Mouse (Mus musculus) c-Kit-negative CD71-positive TER-119-positive erythroid progenitor cells, embryonic 14.5 days (primary cell): ENCODE data around the gene Rimbp3.
"Not testable (repeated sequence)": the region's sequence is repeated elsewhere in the genome, so short reads cannot be mapped to it uniquely, and the experiment has no call there.

ENCODE experiments used
- DNase-seq: peaks from one replicate; pipeline ENCODE4 v3.0.0-alpha.2; 2013; ENCODE audit warnings: low read depth, low spot score

The Rimbp3 gene

DNA sequence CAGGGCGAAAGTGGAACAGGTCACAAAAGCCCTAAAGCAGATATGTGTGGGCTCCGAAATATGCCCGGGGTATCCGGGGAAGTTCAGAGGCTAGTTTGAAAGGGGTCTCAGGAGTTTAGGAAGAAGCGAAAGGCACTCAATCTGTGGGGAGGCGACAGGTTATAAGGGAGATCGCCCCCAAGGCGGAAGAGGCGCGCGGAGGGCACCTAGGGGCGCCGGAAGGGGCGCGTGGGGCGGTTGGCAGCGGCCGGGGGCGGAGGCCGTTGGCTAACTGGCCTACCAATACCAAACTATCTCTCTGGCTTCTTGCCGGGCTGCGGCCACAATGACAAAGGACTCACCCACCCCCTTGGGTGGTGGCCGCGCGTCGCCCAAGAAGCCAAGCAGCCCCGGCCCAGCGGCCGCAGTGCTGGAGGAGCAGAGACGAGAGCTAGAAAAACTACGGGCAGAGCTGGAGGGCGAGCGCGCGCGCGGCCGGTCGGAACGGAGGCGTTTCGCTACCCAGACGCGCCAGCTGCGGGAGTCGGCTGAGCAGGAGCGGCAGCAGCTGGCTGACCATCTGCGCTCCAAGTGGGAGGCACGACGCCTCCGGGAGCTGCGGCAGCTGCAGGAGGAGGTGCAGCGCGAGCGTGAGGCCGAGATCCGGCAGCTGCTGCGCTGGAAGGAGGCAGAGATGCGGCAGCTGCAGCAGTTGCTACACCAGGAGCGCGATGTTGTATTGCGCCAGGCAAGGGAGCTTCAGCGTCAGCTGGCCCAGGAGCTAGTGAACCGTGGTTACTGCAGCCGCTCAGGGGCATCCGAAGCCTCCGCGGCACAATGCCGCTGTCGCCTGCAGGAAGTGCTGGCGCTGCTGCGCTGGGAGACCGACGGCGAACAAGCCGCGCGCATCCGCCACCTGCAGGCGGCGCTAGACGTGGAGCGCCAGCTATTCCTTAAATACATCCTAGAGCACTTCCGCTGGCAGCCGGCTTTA, at the start of gene Rimbp3:
Gene Rimbp3 (plus strand): TSS at position 215 of the 973 bp plus-strand sequence.
- DNase-seq: no peak

DNA sequence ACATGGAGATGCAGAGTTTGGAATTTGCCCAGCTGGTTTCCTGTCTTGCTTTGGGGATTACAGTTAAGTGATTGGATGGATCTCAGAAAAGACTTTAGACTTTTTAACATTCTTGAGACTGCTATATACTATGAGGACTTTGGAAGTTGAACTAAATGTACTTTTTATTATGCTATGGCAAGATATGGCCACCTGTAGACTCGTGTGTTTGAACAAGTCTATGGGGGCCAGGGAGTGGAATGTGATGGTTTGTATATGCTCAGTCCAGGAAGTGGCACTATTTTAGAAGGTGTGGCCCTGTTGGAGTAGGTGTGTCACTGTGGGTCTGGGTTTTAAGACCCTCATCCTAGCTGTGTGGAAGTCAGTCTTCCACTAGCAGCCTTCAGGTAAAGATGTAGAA, 42.9 kb upstream of the Rimbp3 start:
- DNase-seq: not testable (repeated sequence)

DNA sequence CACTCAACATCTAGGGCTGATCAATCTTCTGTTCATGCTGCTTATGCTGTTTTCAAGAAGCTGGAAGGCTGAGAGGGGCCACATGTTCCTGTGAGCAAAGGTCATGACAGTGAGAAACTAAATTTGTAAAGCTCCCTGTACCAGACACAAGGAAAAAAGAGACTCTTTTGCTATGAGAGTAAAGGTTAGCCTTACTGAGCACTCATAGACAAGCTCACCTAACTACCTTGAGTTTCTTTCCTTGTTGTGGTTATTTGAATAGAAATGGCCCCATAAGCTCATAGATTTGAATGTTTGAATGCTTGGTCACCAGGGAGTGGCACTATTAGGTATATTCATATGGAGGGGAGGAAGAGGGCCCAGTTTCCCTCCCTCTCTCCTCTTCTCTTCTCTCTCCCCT, 41.2 kb upstream of the Rimbp3 start:
- no peak for DNase-seq

DNA sequence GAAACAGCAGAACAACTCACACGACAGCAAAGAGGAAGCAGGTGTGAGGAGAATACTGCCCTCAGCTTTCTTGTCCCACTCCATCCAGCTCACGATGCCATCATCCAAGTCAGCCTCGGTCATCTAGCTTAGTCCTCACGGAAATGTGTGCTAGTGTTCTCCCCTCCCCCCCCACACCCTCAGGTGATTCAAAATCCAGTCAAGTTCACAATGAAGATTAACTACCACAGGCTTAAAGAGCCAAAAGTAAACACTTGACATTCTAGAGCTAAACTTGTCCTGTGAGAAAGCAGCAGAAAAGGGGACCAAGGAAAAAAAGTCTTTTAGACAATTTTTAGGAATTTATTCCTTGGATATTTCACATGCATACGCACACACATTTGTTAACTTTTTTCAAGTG, 40.4 kb upstream of the Rimbp3 start:
- no peak for DNase-seq

DNA sequence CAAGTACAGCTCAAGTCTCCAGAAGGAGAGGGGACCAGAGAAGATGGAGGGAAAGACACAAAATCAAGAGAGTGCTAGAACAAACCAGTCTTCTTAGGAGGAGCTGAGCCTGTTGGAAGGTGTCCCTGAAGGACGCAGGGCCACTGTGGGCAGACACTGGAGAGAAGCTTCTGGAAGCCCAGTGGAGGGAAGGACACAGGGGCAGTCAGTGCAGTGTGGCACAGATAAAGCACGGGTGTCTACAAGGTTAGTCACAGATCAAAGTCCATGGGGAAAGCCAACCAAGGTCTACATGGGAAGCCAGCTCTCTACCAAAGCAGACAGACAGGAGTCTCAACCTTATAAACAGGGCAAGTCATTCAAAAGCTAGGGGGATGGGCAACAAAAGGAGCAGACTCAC, 32.6 kb upstream of the Rimbp3 start:
- DNase-seq: no peak

DNA sequence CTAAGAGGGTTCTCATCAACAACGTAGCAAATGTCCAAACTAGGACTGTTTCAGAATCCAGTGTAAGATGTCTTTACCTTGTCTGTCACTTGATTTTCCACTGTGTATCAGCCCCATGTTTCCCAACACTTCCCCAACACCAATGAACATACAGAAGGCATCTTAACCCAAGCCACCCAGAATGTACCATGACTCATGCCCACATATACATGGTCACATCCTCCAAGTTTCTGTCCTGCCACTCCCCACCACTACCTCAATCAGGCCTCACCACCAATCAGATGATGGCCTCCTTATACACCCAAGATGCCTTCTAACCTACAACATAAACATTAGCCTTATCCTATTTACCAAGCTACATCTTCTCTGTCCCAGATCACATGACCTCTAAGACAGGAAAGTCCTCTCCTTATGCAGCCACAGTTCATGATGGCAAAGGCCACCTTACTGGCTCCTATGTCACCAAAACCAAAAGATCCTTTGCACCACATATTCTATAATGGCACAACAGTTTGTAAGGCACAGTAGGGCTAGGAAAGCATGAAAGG, 30.7 kb upstream of the Rimbp3 start:
- no peak for DNase-seq

DNA sequence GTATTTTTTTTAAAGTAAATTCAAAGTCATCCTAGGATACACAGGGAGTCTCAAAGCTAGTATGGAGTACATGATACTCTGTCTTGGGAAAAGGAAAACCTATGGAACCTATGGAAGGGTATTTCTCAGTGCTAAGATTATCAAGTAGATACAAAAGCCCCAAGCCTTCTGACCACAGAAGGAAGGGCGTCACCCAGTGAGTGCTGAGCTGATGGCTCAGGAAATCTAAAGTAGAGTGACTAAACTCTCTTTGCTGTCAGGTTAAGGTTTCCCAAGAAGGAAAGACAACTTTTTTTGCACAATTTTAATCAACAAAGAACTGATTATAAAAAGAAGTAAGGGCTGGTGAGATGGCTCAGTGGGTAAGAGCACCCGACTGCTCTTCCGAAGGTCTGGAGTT, 28.7 kb upstream of the Rimbp3 start:
- no peak for DNase-seq

DNA sequence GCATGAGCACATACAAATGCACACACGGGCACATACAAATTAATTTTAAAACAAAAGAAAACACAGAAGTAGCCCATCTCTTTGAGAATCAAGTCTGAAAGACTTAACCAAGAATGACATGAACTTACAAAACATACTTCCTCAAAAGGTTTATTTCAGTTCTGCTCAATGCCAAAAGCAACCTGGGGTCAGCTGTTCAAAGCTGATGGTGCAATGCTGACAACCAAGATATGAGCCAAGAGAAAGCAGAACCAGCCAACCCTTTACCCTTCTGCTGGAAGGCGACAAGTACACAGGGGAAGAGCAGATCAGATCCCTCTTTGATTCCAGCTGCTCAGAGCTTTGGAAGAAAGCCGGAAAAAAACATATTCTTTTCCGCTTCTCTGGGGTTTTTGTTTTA, 27.0 kb upstream of the Rimbp3 start:
- no peak for DNase-seq

DNA sequence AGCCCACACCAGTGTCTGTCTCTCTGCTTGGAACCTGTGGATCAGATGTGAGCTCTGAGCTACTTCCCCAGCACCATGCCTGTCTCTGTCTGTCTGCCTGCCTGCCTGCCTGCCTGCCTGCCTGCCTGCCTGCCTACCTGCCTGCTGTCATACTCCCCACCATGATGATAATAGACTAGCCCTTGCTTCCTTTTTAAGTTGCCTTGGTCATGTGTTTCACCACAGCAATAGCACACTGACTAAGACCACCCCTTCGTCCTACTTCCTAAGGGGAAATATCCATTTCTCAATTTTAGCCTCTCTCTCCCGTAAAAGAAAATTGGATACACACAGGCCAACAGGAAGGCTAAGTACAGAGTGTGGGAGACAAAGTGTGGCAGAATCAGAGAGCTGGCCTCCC, 26.3 kb upstream of the Rimbp3 start:
- no peak for DNase-seq

DNA sequence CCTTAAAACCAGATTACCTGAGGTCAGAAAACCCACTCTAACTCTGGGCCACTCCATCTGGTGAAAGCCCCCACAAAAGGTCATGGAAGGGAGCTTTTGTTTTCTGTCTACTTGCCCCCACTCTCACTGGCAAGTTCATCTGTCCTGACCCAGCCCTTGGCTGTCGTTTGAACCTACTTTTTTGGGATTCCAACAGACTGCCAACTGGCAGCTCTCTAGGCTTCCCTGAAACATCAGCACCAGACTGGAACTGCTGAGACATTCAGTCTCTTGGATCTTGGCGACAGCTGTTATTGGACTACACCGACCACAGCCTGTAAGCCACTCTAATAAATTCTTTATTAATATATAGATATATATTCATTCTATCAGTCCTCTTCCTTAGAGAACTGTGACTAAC, 25.4 kb upstream of the Rimbp3 start:
- DNase-seq: no peak

DNA sequence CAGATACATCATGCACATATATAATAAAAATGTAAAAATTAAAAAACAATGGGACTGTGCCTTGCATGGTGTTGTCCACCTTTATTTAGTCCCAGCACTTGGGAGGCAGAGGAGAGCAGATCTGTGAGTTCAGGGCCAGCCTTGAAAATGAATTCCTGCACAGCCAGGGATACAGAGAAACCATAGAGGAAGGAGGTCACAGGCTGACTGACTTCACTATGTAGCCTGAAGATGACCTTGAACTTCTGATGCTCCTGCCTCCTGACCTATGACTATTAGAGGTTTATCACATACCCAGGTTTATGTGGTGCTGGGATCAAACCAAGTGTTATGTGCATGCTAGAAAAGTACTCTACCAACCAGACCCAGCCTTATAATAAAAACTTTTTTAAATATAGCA, 22.9 kb upstream of the Rimbp3 start:
- no peak for DNase-seq

DNA sequence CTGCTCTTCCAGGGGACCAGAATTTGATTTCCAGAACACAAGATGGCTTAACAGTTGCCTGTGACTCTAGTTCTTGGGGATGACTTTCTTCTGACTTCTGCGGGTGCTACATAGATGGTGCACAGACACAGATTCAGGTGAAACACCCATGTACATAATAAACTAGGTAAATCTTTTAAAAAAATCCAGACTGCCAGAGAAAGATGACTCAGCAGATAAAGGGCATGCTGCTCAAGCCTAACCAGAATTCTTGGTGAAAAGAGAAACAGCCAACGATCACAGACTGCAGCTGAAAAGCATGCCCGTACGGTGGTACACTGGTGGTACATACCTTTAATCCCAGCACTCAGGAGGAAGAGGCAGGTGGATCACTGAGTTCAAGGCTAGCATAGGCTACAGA, 14.6 kb upstream of the Rimbp3 start:
- no peak for DNase-seq

DNA sequence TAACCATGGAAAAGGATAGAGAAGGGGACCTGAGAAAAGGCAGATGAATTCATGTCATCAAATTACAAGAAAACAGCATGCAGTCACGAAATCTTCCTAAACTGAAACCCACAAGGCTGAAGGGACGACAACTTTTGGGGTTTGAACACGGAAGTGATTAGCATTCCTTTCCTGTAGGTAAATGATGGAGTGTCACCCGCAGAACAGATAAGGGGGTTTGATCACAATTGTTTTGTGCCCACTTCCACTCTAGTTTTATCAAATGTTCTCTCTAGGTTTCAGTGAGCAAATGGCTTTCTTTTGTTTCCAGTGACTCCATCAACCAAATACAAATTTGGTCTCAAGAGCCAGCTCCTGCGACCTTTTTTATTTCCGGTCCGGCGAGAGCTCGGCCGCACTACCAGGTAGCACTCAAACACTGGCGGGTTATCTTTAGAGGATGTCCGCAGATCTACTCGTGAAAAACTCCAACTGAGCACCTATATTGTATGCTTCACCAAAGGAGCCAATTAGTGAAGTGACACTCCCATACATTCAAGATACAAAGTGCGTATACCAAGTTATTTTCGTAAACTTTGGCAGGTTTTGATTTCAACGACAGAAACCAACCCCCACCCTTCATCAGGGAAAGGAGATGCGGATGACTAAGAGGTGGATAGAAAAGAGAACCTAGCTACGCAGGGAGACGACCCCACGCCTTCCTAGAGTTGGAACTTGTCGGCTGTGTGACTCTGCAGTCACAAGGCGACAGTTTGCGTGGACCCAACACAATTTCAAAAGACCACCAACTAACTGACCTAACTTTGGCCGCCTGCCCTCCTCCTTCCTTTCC, 8.1 kb upstream of the Rimbp3 start:
- no peak for DNase-seq

DNA sequence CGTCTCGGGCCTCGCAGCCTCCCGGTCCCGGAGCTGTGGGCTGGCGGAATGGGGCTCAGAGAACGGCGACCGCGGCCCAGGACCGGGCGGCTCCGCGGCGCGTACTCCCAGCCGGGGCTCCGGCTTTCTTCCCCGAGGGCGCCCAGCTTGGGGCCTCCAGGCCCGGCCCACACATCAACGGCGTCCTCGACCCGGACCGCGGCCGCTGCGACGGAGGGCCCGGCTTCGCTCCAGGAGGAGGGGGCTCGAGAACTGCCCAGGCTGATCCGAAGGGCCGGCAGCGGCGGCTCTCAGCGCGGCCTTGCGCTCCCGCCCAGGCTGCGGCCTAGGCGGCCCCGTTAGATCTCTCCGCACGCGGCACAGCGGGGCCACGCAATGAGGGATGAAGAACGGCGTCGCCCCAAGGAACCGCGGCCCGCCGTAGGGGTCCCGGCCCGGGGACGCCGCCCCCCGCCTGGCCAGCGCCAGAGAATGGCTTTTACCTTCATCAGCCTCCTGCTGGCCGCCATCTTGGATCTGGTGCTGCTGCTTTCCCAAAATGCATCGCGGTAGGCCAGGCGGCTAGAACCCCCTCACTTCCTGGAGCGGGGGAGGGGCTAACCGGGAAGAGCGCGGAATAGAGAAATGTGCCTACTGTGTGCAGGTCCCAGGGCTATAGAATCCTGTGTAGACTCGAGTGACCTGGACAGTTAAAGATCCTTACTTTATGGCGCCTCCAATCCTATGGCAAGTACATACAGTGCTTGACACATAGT, 7.3 kb upstream of the Rimbp3 start:
- DNase-seq: peak; percentile 70

DNA sequence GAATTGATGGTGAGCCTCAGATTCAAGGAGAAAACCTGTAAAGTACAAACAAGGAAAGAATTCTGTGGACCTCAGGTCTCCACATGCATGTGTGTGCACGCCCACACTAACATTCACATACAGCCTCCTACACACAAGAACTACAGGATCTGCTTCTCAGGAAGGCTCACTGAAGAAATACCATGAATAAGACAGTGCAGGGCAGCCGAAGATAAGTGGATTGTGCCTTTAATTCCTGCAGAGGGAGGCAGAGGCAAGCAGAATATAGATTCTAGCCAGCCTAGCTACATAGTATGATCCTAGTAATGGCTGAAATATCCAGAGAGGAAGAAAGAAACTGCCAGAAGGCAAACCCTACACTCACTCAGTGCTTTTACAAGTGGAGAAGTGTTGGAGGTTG, 6.4 kb upstream of the Rimbp3 start:
- no peak for DNase-seq

DNA sequence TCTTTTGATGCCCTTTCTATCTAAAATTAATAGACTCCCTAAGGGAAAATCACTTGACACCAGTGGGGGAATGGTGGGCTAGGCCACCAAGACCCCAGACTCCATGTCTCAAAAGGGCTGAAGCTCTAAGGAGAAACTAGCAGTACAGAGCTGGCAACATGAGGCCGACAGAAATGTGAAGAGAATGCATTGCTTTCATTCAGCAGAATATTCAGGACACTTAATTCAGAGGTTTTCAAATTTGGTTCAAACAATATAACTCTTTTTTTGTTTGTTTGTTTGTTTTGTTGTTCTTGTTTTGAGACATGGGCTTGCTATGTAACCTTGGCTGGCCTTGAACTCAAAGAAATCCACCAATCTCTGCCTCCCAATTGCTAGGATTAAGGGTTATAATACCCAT, 5.9 kb upstream of the Rimbp3 start, which contains the start of gene Ube2l3:
Gene Ube2l3 (minus strand): TSS at position 101 of the 400 bp plus-strand sequence.
- no peak for DNase-seq

DNA sequence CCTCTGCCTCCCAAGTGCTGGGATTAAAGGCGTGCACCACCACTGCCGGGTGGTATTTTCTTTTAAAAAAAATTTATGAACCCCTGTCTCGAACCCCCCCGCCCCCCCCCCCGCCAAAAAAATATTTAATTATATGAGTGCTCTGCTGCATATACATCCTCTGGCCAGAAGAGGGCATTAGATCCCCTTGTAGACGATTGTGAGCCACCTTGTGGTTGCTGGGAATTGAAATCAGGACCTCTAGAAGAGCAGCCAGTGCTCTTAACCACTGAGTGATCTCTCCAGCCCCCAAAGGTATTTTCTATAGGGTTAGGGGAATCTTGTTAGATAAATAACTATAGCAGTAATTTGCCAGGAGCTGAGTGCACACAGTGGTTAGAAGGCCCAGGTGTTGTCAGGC, 3.4 kb upstream of the Rimbp3 start:
- no peak for DNase-seq

DNA sequence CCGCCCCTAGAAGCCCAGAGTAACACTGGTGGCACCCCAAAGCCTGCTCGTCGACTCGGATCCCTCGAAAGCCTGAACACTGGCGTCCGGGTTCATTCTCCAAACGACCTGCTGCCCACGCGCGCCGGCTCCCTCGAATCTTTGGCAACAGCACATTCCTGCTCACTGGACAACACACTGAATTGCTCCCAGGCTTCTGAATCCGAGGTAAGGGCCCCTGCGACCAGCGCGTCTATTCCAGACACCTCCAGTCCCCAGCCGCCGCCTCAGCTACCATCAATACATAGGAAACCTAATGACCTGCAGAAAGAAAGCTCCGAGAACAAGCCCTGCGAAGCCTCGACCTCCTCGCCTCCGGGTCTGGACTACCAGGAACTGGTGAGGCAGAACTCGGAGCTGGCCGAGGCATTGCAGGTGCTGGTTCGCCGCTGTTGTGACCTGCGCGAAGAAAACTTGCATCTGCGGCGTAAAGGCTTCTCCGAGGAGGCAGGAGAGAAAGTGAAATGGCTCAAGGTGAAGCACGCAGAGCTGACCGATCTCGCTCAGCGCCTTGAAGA, 1.1 kb downstream of the Rimbp3 start:
- DNase-seq: no peak

DNA sequence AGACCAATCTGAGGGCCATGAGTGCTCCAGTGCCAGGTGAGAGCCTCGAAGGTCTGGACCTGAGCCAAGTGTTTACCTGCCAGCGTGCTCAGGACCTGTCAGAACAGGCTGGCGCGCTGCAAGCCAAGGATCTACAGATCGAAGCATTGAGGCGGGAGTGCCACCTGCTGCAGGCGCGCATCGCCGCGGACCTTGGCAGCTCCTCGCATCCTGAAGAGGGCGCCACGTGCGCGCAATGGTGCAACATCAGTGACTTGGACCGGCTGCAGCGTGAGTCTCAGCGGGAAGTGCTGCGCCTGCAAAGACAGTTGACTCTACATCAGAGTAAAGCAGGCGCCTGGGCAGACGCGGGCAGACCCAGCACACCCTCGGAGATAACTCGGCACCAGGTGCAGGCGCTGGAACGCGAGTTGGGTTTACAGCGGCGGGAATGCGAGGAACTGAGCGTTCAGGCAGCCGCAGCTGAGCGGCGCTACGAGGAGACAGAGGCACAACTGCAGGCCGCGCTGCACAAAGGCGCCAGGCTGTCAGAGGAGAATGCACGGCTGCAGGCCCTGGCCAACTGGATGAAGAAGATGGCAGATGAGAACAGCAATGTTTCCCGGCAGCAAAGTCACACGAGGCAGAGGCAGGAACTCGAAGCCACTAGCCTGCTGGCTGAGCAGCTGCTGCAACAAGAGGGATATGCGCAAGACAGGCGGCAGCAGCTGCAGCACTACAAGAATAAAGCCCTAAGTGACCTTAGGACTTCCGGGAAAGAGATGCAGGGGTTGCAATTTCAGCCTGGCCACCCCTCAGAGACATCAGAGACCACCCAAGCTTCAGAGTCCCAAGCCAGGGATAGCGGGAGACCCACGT, 1.8 kb downstream of the Rimbp3 start:
- DNase-seq: no peak

DNA sequence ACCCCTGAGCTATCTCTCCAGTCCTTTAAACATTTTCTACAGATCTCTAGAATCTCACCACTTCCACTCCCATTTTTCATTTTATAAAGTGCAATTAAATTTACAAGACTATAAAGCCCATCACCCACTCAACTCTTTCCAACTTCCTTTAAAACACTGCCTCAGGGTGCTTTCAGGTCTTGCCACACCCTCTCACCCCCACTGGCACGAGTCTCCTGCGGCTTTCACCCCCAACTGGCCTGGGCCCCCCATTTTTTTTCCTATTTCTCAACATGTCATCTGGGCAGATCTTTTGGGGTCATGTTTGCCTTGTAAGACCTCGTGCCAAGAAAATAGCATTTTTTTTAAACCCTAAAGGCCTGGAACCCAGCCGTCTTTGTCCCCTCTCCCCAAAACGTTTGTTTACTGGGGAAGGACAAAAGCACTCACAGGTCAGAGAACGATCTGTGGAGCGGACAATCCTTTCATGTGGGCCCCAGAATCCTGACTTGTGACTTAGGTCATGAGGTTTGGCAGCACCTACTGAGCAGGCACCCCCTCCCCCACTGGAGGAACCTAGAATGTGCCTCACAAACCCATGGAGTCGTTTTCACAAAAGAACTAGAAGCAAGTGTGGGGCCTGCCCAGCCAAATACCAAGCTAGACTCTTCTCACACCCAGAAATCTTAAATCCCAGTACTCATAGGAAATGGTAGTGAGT, 8.7 kb downstream of the Rimbp3 start:
- DNase-seq: no peak
